Mouse (Mus musculus) layer of hippocampus, adult 18-20 months (tissue): ENCODE measurements around the gene Npas3. TPM values are rescaled to one million over a fixed set of nuclear protein-coding genes. Genes with fewer than 3 reads are reported as not detected.

Experiments
- DNase-seq, 2 experiments: peaks; one replicate each; pipeline ENCODE4 v3.0.0; 2022; ENCODE audit warnings: low spot score in 2 of 2
- total RNA-seq, 2 experiments: library from RNA; stranded (reverse); gene quantifications; 2 replicates each; pipeline ENCODE4 v1.2.3; 2021

The Npas3 gene
- total RNA-seq, 2 experiments from 2014 or later: 23.5 to 24.8 TPM

DNA sequence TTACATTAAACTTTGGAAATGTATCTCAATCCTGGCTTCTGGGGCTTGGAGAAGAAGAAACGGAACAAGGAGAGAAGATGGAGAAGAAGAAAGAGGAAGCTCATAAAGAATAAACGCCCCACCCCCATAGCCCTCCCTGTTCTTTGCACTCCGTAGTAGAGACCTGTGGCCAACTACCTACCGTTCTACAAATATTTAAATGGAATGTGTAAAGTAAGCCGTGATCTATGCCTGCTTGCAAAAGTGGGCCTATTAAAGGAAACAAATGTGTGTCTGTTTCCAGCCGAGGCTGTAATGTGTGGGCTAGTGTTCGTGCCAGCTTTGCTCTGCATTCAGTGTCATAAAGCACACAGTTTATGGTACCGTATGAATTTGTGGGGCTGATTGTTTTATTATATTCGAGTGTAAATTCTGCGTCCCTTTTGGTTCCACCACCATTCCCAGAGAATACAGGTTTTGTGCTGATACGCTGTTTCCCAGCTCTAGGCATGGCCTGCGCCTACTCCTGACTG lies 597.7 kb downstream of the Npas3 start:
- DNase-seq: no peak

DNA sequence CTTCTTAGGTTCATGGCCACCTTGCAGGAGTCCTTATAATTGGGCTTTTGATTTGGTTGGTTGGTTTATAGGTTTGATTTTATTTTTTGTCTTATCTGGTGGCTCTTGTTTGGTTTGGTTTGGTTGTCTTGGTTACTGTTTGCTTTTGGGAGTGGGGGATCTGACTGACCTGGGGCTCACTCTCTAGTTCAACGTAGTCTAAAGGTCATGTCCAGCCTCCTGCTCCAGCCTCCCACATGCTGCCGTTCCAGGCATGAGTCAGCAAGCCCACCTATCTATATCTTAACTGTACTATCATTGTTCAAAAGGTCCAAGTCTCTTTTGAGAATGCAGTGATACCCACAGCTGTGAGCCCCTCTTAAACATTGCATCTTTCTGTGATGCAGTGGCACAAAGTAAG lies 600.8 kb downstream of the Npas3 start:
- no peak for DNase-seq

DNA sequence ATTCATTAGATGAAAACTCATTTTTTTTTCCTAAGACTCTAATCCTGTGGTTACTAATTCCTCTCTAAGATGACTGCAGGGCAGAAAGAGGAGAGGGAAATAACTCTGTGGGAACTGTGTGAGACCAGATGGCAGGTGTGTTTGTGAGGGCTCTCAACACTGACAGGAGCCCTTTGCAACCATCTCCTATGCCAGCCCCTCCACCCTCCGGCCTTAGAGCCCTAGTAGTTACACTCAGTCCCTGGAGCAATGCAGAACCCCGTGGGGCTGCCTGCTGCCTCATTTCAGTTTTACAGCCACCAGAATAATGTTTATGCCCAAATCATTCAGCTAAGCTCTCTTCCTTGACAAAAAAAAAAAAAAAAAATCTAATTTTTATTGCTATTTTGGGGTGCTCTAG lies 604.0 kb downstream of the Npas3 start:
- no peak for DNase-seq

DNA sequence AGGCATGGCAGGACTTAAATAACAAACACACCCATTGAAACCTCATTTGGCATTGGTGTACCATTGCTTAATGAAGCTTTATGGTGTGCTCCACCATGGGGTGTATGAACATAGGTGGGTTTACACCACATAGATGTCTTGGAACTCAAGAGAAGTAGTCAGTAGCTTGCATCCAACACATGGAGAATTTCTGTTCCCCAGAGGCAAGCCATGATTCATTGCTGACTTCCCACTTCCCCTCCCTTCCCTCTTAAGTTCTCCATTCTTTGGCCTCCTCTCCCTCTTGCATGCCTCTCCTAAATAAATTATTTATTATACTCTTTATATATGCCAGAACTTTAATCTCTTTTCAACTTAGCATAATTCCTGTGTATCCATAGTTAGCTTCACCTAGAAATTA lies 611.7 kb downstream of the Npas3 start:
- no peak for DNase-seq

DNA sequence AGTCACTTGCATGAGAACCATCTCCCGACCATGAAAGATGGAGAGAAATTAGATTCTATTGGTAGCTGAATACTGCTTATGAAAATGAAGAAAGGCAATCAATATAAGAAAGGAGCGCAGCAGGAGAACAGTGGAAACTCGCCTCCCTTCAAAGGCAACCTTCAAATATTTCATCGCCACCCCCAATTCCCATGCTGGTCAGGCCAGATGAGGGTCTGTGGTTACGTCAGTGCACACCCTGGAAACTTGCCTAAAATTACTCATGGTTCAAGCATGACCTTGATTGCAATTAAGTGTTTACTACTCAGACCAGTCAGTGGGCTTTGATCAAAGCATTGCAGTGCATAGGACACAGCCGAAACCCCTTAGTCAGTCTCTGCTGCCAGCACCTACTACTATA lies 613.8 kb downstream of the Npas3 start:
- no peak for DNase-seq

DNA sequence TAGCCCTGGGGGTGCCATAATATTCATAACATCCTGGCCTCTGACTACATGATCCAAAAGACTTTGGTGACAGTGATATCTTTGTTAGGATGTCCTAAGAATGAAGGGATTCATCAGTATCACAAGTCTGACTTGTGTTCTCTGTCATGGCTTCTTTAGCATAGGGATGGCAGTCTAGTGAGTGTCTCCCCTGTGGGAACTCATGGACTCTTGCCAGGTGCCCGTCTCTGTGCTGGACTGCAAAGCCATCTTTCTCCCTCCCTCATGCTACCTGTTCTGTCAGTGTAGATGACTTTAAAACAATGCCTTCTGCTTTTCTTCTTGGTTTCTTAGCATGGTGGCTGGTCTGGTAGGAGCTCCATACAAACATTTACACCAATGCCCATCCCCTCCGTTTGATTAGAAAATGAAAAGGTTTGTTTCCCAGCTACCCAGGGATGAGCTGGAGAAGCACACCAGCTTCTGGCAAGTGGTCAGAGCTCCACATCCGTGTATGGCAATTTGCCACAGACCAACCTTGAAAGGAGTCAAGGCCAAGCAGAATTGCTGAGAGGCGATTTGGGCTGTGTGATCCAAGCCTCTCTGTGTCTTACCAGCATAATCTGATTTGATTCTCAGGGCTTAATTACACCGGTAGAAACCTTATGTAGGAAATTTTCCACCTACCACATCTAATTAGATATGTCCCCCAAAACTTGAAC lies 616.1 kb downstream of the Npas3 start:
- DNase-seq: no peak

DNA sequence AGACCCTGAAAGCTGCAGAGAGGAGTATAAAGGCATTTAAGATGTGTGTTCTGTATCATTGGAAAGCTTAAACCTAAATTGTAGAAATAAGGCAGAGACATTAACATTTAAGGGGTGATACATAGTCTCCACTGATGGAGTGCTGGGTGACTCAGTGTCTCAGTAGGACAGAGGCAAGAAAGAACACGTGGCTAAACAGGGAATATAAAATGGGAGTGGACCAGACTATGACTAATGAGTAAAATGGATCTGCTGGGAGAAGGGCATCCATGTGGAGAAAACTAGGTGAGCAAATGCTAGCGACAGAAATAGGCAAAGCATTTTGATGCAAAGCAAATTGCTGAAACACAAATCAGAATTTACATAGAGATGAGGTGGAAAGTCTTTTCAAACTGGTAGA lies 617.2 kb downstream of the Npas3 start:
- no peak for DNase-seq

DNA sequence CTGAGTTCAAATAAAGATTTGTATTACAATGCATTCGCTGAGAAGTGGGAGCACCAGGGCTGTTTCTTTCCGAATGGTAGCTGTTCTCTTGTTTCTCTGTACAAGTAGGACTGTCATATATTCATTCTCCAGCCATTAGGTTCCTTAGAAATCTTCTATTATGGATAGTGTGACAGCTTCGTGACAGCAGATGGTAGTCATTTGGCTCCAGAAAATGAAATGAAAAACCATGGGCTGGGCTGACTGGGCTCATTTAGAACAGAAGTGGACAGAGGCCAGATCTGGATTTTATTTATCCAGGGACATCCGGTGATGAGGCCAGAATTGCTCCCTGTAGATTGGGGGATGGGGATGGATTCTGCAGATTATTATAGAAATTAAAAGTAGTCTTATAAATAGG lies 621.5 kb downstream of the Npas3 start:
- DNase-seq: peak in 1 of 2 experiments; percentile 12

DNA sequence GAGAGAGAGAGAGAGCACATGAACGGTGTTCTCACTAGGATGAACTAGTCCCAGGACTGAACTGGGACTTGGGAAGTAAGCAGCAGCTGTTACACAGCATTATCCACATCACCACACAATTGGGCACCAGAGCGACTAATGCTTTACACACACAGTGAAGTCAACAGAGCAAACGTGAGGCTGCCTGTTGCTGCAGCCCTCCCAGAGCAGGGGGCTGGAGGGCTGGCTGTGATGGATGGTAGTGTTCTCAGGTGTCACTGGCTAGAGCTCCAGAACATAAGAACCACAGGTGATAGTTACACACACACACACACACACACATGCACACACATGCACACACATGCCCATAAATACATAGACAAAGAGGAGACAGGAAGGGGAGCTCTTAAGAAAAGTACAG lies 626.7 kb downstream of the Npas3 start:
- no peak for DNase-seq

DNA sequence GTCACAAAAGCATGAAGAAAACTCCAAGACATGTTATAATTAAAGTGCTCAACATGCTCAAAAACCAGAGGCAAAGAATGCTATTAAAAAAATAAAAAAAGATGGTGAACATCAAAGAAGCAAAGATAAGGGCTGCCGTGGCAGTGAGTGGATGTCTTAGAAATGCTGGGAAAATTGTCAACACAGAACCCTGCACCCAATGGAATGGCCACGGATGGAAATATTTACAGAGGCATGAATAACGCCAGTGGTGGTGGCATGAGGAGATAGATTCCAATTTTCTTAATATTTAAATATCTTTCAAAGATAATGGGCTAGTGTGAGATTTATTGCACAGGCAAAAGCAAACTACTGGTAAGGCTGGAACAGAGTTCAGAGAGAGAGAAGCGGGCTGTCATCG lies 628.2 kb downstream of the Npas3 start:
- no peak for DNase-seq

DNA sequence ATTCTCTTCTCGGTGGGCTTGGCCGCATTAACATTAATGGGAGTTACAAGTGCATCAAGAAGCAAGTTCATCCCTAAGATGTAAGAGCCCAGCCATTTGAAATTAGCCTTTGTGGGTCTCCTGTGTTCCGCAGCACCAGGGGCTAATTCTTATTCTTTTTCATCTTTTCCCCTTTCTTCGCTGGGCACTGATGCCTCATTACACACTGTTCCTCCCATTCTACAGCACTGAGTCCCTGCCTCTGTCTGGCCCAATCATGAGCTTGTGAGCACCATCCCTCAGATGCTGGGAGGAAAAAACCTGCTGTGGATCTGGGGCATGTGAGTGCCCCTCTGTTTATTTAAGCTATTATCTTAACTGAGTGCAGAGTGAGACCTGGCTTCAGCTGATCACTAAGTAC lies 633.2 kb downstream of the Npas3 start:
- no peak for DNase-seq

DNA sequence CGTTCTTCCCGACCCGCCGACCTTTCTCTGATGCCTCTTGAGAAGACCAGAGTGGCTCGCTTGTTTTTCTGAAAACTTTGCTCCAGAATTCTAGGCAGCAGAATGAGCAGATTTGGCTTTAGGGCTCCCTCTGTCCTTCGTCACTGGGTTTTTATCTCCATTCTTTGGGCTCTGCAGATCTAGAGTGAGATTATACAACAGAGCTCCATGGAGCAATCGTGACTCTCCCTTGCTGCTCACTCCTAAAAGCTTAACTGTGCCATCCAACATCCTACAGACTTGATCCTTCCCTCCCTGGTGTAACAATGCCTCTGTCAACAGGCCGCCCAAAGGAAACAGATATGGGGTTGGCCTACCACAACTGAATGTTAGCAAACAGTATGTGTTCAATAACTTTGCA lies 634.4 kb downstream of the Npas3 start:
- DNase-seq: no peak

DNA sequence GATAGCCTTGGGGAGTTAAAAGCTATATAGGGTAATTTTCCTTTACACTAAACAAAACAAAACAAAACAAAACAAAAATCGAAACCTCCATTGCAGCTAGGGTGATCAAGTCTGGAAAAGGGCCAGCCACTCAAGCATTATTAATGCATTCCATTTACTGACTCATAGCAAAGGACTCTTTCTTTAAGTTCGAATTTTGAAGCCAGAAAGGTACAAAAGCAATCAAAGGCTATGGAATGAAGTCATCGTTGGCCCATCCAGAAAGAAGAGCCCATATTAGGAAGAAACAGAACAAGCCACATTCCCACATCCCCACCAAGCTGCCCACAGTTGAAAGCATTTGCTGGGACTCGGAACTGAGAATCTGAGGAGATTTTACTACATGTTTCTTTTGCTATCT lies 640.1 kb downstream of the Npas3 start:
- DNase-seq: no peak

DNA sequence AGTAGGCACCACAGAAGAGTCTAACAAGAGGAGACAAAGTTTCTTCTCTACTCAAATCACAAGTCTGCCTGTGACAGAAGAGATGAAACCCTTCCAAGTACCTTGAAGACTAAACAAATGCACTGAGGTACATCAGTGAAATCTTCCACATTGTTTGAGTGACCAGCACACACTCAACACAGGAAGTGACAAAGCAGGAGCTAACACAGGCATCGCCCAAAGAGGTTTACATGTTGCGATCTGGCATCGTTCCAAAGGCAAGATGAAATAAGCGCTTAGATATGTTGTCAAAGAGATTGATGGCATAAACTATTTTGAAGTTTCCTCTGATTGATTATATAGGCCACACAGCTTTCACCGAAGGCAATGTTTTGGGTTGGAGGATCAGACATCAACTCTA lies 647.4 kb downstream of the Npas3 start:
- no peak for DNase-seq

DNA sequence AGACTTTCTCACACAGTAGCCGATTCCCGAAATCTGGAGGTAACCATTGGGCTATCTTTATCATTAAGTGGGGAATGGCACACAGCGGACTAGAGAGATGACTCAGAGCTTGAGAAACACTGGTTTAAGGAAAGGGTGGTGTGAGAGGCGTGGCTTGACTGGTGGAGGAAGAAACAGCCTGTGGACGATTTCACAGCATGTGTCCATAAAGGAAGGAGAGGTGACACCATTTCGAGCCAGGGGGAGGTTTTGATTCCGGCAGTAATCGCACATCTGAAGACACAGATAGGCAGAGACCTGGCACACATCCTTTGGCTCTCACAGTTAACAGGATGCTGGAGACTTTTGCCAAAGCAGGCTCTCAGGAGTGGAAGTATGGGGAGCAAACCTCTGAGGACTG lies 660.3 kb downstream of the Npas3 start:
- DNase-seq: no peak

DNA sequence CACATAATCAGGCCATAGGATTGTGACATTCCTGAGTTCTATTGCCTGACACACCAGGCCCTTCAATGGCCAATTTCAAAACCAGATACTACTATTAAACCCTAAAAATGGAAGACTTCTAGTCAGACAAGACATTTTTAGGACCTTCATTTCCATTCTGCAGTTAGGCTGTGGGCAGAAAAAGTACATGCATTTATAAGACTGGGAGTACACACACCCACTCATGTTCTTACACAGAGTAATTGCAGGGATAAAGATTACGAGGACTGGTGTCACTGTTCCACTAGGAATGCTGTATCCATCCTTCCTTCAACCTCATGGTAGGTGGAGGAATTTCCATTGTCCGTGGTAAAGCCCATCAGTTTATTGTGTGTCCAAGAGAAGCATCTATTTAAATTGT lies 661.7 kb downstream of the Npas3 start:
- DNase-seq: no peak

DNA sequence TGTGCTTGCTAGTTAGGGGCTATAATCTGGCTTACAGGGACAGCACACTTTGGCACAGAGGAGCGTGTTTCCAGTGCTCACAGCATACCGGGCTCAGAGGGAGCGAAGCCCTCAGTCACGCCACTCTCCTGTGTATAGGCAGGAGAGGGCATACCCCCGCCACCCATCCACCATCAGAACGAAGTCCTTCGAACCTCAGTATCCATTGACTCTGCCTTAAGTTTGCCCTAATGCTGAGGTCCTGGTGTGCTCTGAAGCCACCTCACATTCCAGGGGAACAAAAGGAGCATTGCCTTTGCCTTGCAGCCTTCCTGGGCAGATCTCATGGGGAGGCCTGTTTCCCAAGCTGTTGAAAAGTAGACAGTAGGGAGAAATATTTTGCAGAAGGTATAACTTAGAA lies 673.7 kb downstream of the Npas3 start:
- DNase-seq: no peak

DNA sequence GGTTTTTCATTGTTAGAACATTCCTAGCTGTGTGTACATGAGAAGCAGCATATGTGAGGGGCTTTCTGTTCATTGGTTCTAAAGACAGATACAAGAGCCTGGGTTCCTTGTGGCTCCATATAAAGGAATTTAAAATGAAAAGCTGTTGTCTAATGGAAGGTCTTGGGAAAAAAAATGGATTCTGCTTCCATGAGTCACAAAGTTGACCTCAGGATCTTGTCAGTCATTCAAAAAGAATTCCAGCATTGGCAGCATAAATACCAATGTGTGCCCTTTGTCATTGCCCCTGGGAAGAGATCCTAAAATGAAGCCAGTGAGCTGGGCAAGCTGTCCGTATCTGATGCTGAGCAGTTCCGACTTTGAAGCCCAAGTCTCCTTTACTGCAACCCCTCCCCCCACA lies 700.3 kb downstream of the Npas3 start:
- no peak for DNase-seq

DNA sequence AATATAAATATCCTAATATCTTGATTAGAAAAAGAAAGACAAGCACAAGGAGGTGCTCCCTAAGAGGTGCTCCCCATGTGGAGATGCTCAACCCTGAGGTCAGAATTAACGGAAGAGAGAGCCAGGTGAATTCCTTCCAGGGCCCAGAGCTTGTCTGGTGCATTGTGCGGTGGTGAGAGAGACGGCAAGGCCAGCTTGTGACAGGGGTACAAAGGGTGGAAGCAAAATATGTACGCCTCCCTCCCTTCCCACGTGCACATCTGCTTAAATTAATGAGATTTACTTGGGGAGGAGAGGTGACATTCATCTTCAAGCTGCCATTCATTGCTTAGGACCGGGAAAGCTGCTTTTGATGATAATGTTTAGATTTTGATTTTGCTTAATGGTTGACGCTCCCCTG lies 713.5 kb downstream of the Npas3 start:
- DNase-seq: no peak

DNA sequence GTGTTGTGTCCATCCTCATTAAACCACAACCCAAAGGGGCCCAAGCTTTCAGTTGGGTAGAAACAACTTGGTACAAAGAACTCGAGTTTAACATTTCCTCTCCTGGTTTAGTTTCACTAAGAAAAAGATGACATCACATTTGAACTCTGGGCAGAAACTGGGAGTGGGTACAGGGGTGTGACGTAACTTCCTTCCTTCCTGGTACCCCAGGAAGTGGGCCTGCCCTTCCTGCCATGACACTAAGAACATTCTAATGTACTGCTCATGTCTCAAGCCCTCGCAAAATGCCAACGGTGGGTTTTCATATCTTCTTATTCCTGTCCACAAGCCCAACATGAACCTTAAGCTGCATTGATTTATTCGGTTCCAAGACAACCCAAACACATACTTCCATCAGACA lies 715.1 kb downstream of the Npas3 start:
- no peak for DNase-seq

DNA sequence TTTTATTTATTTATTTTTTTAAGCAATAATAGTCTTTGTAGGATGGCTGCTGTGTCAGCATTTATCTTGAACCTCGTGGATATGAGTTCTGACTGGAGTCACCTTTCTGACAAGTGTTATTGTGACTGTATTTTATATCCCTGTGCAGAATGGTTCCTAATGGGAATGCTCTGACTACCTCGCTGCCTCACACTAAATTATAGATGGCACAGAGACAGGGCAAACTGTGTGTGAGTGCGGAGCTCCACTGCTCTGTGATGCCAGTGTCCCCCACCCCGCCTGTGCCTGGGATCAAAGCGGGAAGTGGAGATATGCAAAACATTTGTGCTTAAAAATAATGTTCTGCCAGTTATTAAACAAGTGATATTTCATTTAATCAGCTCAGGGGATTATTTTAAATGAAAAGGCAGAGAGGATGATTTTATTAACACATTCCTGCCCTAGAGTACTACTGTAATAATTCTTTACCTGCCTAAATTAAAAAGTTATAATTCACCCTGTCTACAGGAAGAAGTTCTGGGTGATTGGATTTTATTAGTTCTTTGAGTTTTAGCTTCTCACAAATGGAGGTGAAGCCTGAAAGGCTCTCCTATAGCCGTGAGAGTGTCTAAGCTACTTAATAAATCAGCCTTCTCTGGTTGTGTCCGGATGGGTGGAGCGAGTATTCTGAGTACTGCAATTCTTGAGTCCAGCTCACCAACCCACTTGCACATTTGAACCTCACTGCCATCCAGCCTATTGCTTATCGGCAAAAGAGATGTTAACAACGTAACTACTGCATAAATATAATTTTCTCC lies 721.1 kb downstream of the Npas3 start:
- no peak for DNase-seq

DNA sequence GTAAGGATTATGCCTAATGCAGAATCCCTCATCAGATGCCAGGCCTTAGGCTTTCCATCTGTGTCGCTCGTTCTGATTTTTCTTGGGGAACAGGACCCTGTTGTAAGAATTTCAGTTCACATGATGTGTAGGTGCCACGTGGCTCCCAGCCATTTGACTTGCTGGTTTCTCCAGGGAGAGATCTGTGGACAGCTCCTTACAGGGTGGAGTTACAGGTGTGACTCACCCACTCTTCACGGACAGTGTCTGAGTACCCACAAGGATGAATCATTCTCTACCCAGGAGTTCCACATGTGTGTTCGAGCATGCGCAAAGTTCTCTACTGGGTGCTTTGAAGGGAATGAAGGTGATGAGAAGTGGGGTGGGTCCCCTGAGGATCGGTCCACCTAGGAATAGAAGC lies 722.2 kb downstream of the Npas3 start:
- no peak for DNase-seq

DNA sequence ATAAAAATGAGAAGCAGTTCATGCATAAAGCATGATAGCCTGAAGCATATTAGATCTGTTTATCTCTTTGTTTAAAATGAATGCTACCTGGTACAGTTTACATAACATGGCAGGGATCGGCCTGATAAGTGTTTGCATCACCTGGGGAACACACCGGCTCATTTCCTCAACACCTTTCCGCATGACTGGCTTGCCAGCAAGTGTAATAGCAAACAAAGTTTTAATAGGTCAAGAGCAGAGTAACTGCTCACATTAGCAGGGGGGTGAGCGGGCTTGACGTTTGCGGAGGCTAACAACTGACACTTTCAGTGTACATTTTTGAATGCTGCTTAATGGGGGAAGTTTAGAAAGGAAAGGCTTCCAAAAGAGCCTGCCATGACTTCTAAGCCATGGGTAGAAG lies 724.9 kb downstream of the Npas3 start:
- no peak for DNase-seq
